Mouse (Mus musculus): ENCODE results near the gene Zdhhc19.
A peak's percentile ranks its signal among the peaks of the same experiment; 100 is the strongest.
"Not testable (repeated sequence)": the region's sequence is repeated elsewhere in the genome, so short reads cannot be mapped to it uniquely, and the experiment has no call there.

The Zdhhc19 gene

DNA sequence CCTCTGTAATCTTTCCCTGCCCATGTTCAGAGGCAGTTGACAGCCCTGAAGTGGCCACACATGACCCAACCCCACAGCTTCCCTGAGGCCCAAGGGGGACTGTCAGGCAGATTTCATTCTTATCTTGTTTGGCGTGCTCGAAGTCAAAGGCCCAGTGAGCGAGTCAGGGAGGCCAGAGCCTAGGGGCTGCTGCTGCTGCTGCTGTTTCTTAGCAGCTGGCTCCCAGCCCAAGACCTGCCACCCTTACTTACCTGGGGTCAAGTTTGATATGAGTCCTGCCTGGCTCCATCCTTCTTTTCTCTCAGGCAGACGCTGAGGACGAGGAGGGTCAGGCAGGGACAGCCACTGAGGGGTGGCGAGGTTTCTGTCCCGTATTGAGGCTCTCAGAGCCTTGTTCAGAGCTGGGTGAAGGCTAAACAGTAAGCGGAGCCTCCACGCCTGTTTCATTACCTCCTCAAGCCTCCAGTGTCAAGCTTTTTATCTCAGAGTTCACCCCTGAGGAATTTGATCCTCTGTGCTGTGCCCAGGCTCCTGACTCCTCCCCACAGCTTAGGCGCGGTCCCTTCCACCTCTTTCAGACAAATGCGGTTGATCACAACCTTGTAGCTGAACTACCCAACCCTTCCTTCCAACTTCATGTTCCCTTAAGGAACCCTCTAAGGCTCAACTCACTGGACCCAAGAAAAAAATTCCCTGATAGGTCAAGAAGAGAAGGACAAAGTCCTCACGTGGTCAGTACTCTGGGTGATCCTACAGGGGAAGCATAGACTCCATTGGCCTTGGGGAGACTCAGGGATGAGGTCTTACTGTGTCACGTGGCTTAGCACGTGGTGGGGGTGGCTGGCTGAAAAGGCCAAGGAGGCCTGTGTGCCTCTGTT lies 8.6 kb upstream of the Zdhhc19 start, which contains the start of gene Slc51a:
Gene Slc51a, minus strand, starts transcription at position 646 of the 878 bp plus-strand sequence.
- DNase-seq = no peak

DNA sequence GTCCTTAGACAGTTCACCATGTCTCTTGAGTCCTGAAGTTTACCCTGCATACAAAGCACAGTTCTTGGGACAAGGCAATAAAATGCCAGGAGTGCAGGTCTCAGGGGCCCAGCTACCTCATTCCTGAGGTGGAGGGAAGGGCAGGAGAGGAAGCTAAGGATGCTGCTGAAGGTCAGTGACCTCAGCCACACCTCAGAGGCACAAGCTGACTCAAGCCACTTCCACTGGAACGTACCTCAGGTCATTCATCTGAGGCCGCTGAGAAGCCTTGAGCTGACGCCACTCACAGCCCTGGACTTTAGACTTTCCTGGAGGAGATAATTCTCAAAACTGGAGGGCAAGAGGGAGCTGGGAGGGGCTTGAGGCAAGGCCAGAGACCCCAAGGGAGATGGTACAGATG lies 7.1 kb upstream of the Zdhhc19 start:
- DNase-seq = no peak

DNA sequence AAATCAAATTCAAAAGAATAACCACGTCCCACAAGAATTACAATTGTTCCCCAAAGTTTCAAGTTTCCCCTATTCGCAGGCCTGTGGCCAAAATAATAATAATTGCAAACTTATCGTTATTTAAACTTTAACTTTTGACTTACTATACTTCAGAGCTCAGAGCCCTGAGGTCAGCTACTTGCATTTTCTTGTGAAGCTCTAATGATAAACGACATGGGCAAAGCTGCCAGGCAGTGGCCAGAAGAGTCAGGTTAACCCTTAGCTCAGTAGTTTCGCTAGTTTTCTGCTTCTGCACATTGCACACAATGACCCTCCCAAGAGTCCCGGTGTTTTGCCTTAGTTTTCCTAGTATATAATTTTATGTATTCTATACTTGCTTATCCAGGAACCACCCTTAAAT lies 1.7 kb upstream of the Zdhhc19 start:
- DNase-seq = not testable (repeated sequence)

DNA sequence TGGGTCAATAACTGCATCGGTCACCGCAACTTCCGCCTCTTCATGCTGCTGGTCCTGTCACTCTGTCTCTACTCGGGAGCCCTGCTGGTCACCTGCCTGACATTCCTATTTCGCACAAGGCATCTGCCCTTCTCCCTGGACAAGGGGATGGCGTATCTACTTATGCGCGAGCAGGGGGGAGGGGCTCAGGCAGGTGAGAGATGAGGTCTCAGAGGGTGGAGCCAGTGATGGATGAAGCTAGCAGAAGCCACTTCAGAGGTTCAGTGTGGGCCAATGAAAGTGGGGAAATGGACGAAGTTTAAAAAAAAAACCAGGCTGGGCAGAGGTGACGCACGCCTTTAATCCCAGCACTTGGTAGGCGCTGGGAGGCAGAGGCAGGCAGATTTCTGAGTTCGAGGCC lies 2.9 kb downstream of the Zdhhc19 start:
- DNase-seq = no peak

DNA sequence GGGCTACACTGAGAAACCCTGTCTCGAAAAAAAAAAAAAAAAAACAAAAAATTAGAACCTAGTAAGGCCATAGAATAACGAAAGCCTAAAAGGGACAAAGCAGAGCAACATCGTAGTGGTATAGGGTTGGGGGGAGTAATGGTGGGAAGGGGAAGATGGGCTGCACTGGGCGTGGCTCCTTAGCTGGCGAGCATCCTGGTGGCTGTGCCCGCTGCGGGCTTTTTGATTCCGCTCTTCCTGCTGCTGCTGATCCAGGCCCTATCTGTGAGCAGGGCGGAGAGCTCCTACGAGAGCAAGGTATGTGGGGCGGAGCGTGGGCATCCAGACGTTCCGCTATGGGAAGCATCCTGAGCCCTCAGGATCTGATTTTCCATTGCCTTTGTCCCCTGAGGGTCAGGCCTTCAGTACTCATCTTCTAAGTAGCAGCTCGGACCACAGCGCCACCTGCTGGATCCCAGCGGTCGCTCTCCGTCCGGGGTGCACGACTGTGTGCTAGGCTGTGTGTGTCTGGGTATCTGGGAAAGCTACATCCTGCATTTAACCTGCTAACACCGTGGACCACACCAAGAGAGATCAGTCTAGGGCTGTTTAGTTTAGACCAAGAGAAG lies 3.5 kb downstream of the Zdhhc19 start:
- DNase-seq = peak; percentile 84

DNA sequence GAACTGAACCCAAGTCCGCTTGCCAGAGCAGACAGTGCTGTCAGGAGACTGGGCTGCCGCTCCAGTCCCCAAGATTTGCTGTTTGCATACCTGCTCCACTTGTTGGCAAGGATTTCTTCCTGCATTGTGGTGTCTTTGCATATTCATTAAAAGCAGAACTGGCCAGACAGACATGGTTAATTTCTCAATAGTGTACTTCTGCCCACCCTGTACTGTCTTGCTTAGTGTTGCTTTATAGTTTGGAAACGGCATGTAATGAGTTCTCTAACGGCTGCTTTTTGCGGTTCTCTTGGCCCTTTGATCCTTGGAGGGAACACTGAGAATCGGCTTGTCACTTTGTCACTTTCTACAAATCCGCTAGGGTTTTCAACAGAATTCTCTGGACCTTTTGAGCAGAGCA lies 5.4 kb downstream of the Zdhhc19 start:
- DNase-seq = no peak

DNA sequence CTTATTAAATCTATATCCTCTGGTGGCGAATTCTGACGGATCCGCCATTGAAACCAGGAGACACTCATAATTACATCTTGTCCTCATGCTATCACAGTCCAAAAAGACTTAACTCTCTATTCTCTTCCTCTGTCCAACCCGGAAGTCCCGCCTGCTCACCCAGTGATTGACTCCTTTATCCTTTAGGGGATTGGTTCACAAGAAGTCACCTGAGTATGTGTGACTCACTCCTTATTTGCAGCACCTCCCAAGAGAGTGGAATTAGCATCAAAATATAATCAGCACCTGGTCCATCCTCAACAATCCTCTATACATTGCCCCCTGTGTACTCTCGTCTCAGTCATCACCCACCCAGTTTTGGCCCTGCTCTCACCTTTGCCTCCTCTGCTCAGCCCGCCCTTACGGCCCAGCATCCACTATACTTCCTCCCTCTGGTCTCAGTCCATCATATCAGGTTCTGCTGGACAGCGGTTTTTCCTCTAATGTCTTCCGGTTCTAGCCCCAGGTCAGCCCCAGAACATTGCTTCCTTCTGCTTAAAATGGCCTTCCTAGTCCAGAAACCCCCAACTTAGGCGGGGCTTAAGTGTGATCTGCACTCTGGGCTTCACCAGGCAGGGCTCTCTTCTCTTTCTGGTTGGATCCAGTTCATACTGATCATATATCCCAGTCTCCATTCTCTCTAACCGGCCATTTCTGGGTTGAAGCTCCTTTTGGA lies 6.7 kb downstream of the Zdhhc19 start:
- no peak for DNase-seq

DNA sequence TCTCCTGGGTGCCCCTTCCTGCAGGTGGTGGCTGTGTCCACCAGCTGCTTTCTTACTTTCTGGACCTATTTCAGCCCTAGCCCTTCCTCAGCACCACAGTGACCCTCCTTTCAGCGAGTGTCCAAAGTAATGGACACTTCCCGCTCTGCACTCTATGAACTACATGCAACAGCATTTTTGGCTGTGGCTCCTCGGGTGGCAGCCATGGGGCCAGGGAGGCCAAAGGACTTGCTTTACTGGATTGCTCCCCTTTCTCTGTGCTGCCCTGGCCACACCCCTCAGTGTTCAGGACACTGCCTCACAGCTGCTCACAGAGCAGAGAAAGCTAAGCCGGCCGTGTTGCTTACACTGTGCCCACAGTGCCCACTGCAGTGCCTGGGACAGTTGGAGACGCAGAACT lies 7.6 kb downstream of the Zdhhc19 start:
- DNase-seq = no peak

DNA sequence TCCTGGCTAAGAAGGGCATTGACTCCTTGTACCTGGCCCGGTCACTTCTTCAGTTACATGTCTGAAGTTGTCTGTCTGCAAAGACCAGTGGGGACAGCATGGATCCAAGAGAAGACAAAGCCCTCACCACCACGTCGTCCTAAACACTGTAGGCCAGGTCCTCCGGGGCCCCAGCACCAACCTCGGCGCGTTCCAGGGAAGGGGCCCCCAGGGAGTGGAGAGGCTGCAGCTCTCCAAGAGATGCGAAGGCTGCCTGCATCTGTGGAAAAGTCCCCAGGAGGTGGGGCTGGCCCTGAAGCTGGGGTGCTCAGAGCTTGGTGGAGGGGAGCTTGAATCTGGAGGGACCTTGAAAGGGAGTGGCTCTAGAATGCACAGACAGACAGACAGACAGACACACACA lies 10.2 kb downstream of the Zdhhc19 start:
- no peak for DNase-seq

DNA sequence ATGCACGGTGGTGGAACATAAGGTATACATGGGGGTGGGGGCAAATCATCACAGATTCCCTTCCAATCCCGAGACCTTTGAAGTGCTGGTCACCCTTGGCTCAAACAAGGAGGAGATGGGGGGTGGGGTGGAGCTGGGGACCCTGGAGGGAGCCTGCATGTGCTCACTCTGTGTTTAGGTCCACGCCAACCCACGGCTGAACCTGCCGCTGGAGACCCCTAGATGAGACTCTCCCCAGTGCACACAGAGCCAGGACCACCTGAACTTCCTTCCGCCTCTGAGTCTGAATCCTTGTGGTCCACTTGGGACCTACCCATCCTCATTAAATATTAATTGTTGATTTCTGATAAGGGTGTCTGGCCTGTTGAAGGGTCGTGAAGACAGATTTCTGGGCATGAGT lies 10.8 kb downstream of the Zdhhc19 start:
- no peak for DNase-seq

DNA sequence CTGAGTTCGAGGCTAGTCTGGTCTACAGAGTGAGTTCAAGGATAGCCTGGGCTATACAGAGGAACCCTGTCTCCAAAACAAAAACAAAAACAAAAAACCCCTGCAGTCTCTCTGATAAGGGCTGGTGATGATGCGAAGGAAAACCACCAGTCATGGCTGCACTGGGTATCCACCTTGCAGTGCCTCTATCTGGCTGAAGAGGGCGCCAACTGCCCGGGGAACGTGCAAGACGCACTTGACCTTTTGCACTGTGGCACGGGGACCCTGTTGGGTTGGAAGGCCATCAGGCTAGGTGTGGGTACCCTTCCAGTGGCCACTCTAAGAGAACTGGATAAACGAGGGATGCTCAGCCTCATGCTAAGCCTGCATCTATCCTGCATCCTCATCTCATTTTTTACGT lies 11.3 kb downstream of the Zdhhc19 start:
- peak; percentile 64 for DNase-seq

DNA sequence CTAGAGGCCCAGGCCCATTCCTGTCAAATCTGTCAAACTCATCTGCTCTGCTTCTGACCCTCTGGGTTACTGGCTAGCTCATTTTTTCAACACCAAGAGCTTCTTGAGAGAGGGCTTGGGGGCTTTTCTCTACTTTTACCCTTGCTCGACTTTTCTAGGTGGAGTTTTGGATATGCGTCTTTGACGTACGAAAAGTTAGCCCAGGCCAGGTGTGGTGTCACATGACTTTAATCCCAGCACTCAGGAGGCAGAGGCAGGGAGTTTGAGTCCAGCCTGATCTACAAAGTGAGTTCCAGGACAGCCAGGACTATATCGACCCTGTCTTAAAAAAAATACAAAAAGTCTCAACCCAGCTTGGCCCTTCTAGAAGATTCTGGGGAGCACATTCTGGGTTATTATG lies 12.0 kb downstream of the Zdhhc19 start:
- DNase-seq = no peak

DNA sequence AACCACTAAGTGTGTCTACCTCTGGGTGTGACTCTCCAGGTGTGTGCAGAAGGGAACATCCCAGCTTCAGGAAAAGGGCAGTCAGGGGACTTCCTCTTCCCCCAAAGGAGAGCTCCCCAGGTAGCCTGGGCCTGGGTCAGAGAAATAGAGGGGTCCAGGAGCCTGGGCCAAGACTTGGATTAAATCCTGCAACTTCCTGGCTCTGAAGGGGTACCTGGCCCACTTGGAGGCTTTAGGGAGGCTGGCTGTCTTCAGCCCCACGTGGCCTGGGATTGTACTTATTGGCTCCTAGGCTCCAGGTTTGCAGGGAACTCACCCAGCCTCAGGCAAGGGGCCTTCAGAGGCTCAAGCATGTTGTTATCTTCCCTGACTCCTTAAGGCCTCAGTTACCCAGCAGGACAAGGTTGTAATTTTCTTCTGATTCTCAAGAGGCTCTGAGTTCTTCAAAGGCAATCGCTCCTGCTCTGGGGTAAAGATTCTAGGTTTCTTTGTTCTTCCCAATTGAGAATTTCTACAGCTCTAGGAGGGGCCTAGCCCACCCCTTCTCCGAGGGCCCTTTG lies 12.5 kb downstream of the Zdhhc19 start:
- DNase-seq = no peak

DNA sequence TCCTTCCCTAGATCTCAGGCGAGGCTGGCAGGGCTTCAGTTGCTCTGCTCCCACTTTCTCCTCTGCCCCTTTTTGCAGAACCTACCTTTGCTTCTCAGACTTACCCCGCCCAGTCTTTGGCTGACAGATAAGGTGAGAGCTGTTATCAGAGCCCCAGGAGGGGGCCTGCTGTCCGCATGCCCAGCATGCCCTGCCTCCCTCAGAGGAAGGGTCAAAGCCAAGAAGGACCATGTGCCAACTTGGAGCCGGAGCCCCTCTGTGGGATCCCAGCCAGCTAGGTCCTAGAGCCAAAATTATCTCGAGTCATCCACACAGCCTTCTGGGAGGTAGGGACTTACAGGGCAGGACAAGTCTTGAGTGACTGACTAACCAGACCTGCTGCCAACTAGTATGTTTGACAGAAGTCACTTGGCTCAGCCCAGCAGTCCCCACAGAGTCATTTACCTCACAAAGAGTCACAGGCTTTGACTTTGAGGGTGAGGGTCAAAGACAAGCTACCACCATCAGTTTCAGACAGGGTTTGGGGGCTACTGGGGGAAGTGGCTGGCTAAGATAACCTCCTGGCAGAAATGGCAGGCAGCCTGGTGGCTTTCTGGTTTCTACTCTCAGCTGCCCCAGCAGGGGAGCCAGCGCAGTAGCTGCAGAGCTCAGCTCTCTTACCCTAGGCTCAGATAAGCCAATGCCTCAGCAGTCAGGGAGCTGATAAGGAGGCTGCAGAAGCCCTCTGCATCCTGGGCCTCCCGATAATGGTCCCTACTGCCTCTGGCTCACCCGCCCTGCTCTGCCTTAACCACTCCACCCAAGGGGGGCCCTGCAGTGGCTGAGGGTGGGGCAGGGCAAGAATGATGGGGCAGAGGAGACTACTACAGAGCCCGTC lies 13.2 kb downstream of the Zdhhc19 start:
- no peak for DNase-seq

DNA sequence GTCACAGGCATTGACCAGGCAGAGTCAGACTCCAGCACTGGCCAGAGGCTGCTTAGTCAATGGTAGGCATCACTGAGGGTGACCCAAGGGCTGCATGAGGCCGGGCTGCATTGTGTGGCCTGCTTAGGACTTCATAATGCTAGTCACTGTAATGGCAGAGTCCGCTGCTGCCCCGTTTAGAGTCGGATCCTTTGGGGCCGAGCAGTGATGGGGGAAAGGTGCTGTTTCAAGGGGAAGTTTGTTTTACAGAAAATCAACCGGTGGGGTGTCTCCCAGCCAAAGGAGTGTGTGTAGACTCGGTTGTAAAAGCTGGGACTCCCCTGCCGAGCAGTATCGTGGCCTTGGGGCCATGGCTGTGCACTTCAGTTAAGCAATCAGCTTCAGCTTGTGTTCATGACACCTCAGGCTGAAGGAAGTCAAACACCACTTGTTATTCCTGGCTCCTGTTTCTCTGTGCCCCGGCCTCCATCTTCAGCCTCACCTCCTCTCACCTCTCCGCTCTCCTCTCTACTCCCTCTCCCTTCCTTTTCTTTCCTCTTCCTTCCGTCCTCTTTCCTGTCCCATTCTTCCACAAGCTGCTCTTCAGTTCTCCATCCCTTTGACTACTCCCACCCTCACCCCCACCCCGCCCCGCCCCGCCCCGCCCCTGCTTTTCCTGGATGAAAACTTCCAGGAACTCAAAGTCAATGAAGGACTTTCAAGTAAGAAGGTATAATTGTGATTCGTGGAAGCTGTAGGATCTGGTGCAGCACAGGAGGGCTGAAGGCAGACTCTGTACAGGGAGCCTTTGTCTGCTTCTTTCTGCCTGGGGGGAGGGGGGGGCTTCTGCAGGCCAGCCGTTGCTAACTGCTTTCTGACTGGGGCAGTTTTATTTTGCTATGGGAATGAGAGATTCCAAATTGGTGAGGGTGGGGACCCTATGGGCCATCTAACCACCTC lies 14.6 kb downstream of the Zdhhc19 start:
- no peak for DNase-seq

DNA sequence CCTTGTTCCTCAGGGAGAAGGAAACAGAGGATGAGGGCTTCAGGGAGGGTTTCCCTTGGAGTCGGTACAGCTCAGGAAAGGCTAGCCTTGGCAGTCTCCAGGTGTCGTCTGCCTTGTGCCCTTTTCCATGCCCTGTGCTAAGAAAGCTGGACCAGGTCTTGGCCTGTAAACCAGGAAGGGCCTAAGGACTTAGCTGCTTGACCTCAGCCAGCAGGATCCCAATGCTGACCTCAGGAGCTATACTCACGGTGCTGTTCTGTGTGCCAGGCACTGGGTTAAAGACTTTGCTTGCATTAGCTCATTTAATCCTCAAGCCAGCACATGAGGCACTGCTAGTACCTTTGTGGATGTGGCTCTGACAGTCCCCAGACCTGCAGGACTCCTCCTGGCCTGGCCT lies 15.3 kb downstream of the Zdhhc19 start:
- DNase-seq = no peak

DNA sequence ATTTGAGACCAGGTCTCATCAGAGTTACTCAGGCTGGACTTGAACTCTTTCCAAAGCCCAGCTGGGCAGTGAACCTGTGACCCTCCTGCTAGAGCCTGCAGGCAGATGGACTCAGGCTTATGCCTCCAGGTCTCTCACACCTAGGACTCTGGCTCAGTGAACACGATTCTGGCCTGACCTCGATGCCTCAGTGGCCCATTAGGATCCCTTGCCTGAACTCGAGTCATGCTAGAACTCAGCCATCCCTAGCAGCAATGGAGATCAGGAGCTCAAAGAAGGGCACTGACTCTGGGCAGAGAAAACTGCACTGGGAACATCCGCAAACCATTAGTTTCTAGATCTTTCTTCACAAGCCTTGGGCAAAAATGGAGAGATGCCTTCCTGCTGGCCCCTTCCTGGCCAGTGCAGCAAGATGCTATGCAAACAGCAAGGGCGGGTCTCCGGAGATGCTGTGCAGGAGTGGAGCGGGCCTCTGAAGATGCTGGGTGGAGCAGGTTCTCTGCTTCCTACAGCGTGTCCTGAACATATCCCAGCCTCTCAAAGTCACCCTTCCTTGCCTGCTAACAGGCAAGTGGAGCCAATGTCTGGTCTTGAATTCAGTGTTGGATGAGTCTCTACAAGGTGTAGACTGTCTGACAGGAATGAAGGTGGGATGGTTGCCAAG lies 15.9 kb downstream of the Zdhhc19 start:
- no peak for DNase-seq

DNA sequence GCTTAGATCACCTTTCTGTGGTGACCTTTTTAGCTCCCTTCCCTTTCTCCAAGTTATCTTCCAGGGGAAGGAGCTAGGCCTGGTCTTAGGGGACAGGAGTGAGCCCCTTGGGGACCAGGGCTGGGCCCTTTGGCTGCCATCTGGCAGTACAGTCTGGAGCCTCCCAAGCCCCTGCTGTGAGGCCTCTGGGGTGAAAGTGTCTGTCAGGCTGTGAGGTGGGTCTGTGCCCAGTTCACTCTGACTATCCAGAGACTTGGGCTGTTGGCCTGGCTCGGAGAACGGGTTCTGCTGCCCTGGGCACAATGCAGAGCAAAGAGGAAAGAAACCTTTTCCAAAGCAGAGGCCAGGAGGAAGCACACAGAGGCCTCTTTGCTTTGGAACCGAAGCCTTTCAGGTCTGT lies 16.9 kb downstream of the Zdhhc19 start:
- DNase-seq = no peak

DNA sequence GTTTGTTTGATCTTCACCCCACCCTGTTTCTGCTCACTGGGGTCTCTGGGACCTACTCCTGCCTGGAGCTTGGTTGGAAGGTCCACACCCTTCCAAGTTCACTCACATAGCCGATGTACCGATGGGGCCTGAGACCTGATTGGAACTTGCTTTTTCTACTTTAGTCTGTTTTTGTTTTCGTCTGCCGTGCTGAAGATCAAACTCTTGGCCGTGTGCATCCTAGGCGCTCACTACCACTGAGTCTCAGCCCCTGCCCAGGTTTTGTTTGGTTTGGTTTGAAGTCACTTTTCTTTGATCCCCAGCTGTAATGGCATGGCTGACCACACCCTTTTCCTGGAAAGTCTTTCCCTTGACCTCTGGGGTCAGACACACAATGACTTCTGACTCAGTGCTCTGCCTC lies 17.3 kb downstream of the Zdhhc19 start:
- no peak for DNase-seq

DNA sequence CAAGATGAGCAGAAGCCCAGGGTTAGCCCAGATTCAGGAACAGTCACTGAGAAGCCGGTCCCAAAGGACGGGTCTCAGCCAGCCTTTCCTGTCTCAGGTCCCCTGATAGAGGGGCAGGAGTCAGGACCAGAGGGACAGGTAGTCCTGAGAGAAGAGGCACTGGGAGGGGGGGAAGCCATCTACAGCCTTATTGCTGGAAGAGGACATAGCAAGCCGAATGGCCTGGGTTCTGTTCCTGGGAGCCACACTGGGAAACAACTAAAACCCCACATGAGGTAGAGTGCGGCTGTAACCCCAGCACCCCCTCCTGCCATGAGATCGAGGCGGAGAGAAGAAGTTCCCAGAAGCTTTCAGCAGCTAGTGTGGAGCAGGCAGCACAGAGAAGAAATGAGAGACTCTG lies 17.9 kb downstream of the Zdhhc19 start:
- DNase-seq = no peak

Data from right cerebral cortex, postnatal 14 days (tissue).